Mouse (Mus musculus) liver, embryonic 11.5 days (tissue): ENCODE measurements around the gene Ttll3. TPM values are rescaled to one million over a fixed set of nuclear protein-coding genes. Genes with fewer than 3 reads are reported as not detected.

Source experiments
- ATAC-seq: fragments of 200-750 bp; cut with Nextera tagmentation; replicated peaks from 2 replicates; pipeline ENCODE4 v1.8.0; 2017; ENCODE audit warnings: moderate number of reproducible peaks, mild to moderate bottlenecking, moderate TSS enrichment, moderate library complexity; ENCODE audit not compliant: low FRiP score
- DNase-seq: peaks from one replicate; pipeline ENCODE4 v3.0.0-alpha.2; 2017; ENCODE audit warnings: low spot score
- H3K27ac ChIP-seq: fragments of 300-500 bp; sonication (generic); 2 replicates; pipeline ENCODE4 v1.5.1; 2014; ENCODE audit warnings: mild to moderate bottlenecking, low read depth, low read length, control low read depth
- H3K27me3 ChIP-seq: fragments of 300-500 bp; sonication (generic); replicated peaks from 2 replicates; pipeline ENCODE4 v1.6.1; 2014; ENCODE audit warnings: low read length, mixed read lengths; ENCODE audit not compliant: control insufficient read depth, insufficient read depth
- H3K36me3 ChIP-seq: fragments of 300-500 bp; sonication (generic); 2 replicates; pipeline ENCODE4 v1.6.1; 2014; ENCODE audit warnings: mild to moderate bottlenecking, low read length, moderate library complexity, mixed read lengths; ENCODE audit not compliant: control insufficient read depth, insufficient read depth
- H3K4me1 ChIP-seq: fragments of 300-500 bp; sonication (generic); replicated peaks from 2 replicates; pipeline ENCODE4 v1.6.1; 2014; ENCODE audit warnings: low read length, mixed read lengths; ENCODE audit not compliant: control insufficient read depth, insufficient read depth
- H3K4me2 ChIP-seq: fragments of 300-500 bp; sonication (generic); 2 replicates; pipeline ENCODE4 v1.6.1; 2014; ENCODE audit warnings: mild to moderate bottlenecking, control low read depth, moderate library complexity
- H3K4me3 ChIP-seq: fragments of 300-500 bp; sonication (generic); 2 replicates; pipeline ENCODE4 v1.5.1; 2014; ENCODE audit warnings: low read depth, low read length, control low read depth
- H3K9ac ChIP-seq: fragments of 300-500 bp; sonication (generic); 2 replicates; pipeline ENCODE4 v1.6.1; 2014; ENCODE audit warnings: low read depth, low read length, control low read depth
- H3K9me3 ChIP-seq: fragments of 300-500 bp; sonication (generic); 2 replicates; pipeline ENCODE4 v1.6.1; 2016; ENCODE audit warnings: low read length, inconsistent platforms, mixed read lengths; ENCODE audit not compliant: control insufficient read depth
- WGBS: fragments of 180-500 bp; shearing (Covaris S2); extraction: QIAGEN DNeasy Blood & Tissue Kit; methylation state at CpG from one replicate; pipeline ENCODE4 v1.1.7; 2014; 5-methylcytosine and 5-hydroxymethylcytosine counted together
- polyA plus RNA-seq: library from polyadenylated mRNA; unstranded; fragments of >200 nt; fragmentation: Nextera tagmentation; extraction: Ambion mirVana; gene quantifications from 2 replicates; pipeline ENCODE4 v1.2.1, GENCODE M21; 2014

Ttll3 gene
- 1.6 and 2.4 TPM in 2 replicates for polyA plus RNA-seq

DNA sequence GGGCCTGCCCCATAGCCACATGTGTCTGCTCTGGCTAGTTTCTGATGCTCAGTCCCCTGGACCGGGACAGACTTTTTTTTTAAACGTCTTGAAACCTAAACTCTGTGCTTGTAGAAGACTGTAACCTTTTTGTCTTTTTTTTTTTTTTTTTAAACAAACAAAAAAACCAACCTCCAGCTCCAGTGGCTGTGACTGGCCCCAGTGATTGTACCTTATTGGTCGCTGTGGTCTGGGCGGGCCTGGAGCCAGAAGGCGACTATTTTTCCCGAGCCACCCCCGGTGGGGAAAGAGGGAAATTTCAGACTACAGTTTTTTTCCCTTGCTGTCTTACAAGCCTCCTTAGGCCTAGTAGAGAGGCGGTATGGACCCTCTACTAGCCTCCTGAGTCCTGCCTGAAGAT is at the start of gene Ttll3:
Ttll3 (plus strand) TSS at position 301 of the 400 bp plus-strand sequence.
- Histone ChIP-seq H3K4me2 (no peak within 1 kb of the TSS), H3K27me3 (peaks cover 5% of the 10 kb centered on the region; the same call in 1 of the 2 replicates), H3K27ac (no peak within 1 kb of the TSS), H3K36me3 (peaks cover 53% of the 10 kb centered on the region), H3K9me3 (no peaks in the 10 kb centered on the region), H3K4me1 (0 out of 2 replicates have a peak, but pooled peaks cover 7% of the 10 kb centered on the region), H3K9ac (no peak within 1 kb of the TSS), H3K4me3 (no peak within 1 kb of the TSS)
- DNase-seq (no peak), ATAC-seq (no peak)
- 82% methylated on average over 8 of the region's 8 CpGs for whole genome bisulfite sequencing

DNA sequence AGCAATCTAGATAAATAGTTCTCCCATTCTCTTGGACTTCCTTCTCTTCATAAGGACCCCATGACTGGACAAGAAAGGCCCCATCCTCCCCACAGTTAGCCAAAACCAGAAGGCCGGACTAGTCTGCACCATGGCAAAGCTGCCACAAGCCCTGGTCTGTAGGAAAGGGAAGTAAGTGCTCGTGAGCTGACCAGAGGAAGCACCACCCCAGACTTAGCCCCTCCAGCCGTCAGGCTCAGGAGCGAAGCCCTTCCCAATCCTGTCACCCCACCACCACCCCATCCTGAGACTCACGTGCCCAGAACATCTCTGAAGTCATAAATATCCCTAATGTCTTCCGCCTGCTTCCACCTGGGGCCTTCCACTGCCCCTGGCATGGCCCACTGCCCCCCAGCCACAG is 47.5 kb upstream of the Ttll3 start:
- Histone ChIP-seq H3K36me3 (0 out of 2 replicates have a peak, but pooled peaks cover 2% of the 10 kb centered on the region), H3K4me1 (peaks cover 17% of the 10 kb centered on the region), H3K27me3 (no peaks in the 10 kb centered on the region), H3K9me3 (no peaks in the 10 kb centered on the region), H3K4me3 (no peak overlapping the region), H3K9ac (0 out of 2 replicates have a peak overlapping the region, but pooled peaks have one; percentile 12), H3K27ac (peak overlapping the region; percentile 16; the same call in 1 of the 2 replicates), H3K4me2 (peak overlapping the region; percentile 6; the same call in 1 of the 2 replicates)
- DNase-seq (no peak), ATAC-seq (no peak)
- WGBS, result 63% methylated on average over 6 of the region's 6 CpGs

DNA sequence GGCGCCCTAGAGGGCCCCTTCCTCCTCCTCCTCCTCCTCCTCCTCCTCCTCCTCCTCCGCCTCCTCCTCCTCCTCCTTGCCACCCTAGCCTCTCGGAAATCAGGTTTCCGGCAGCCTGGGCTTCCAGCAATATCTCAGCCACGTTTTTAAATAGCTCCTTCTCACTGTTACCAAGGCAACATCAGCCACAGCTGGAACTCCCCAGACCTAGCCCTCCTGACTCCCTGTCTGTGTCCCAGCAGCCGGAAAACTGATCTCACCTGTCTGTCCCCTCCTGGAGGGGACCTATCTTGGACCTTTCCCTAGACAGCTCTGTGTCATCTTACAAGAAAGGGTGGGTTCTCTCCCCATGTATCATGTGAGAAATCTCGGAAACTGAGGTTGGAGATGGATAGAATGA is 46.8 kb upstream of the Ttll3 start:
- Histone ChIP-seq H3K4me1 (peaks cover 13% of the 10 kb centered on the region), H3K4me3 (no peak overlapping the region), H3K9me3 (no peaks in the 10 kb centered on the region), H3K9ac (no peak overlapping the region), H3K36me3 (0 out of 2 replicates have a peak, but pooled peaks cover 2% of the 10 kb centered on the region), H3K27me3 (no peaks in the 10 kb centered on the region), H3K27ac (no peak overlapping the region), H3K4me2 (peak overlapping the region; percentile 86)
- no peak for DNase-seq
- WGBS, result 36% methylated on average over 4 of the region's 7 CpGs
- no peak for ATAC-seq

DNA sequence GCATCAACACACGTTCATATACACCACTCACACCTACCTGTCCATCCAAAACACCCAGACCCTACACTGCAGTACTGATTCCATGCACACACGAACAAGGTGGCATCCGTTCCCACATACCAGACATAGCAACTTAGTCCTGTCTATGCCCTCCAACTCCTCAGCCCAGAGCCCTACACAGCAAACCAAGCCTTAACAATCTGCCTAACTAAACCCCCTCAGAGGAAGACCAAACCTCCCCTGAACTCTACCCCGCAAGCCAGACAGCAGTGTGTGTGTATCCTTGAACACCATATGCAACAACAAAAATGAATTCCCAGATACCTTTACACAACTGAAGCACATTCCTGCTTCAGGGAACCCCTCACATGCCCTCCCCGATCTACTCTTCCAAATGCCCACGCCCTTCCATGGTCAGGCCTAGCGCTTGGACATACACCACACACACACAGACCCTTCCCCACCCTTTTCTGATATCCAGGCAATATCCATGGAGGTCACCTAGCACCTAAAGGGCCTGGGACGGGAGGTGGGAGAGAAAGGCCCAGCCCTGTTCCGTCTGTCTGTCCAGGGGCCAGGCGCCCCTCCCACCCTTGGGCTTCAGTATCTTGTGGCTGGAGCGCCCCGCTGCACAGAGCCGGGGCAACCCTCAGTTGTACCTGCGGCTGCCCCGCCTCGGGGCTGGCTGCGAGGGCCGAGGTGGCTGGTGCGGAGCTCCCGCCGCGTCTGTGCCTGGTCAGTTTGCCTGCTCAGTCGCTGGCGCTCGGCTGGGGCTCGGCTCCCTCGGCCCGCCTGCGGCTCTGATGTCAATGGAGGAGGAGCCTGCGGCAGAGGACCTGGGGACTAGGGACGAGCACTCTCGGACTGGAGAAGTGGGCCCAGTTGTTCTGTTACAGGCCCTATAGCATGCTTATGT is 45.6 kb upstream of the Ttll3 start, which contains the start of gene Camk1:
Camk1 (minus strand) TSS at position 808 of the 916 bp plus-strand sequence.
- WGBS, result 17% methylated on average over 32 of the region's 32 CpGs
- DNase-seq, result peak; percentile 72
- Histone ChIP-seq H3K9me3 (no peaks in the 10 kb centered on the region), H3K27me3 (no peaks in the 10 kb centered on the region), H3K9ac (peak within 1 kb of the TSS; percentile 71), H3K36me3 (0 out of 2 replicates have a peak, but pooled peaks cover 2% of the 10 kb centered on the region), H3K27ac (no peak within 1 kb of the TSS), H3K4me1 (peaks cover 13% of the 10 kb centered on the region), H3K4me2 (peak within 1 kb of the TSS; percentile 86), H3K4me3 (peak within 1 kb of the TSS; percentile 61)
- ATAC-seq, result peak; percentile 79

DNA sequence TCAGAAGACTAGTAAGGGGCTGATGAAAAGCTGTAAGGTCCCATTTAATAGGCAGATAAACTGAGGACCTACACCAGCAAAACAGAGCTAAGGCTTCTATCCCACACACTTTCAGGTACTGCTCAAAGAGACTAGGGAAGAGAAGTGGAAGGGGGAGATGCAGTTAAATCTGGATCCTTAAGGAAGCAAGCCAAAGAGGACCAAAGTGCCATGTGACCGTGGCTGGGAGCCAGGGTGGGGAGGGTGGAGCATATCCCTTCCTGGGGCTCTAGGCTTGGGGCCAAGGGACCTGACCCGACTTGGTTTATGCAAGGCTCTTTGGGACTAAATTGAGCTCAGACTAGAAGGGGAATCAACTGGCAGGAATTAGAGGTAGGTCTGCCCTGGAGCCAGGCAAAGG is 44.7 kb upstream of the Ttll3 start:
- Histone ChIP-seq H3K9me3 (no peaks in the 10 kb centered on the region), H3K27ac (no peak overlapping the region), H3K4me1 (peaks cover 13% of the 10 kb centered on the region), H3K36me3 (0 out of 2 replicates have a peak, but pooled peaks cover 2% of the 10 kb centered on the region), H3K27me3 (no peaks in the 10 kb centered on the region), H3K4me3 (no peak overlapping the region), H3K4me2 (peak overlapping the region; percentile 86), H3K9ac (peak overlapping the region; percentile 71)
- ATAC-seq (no peak), DNase-seq (no peak)
- 69% methylated on average over 2 of the region's 2 CpGs for WGBS

DNA sequence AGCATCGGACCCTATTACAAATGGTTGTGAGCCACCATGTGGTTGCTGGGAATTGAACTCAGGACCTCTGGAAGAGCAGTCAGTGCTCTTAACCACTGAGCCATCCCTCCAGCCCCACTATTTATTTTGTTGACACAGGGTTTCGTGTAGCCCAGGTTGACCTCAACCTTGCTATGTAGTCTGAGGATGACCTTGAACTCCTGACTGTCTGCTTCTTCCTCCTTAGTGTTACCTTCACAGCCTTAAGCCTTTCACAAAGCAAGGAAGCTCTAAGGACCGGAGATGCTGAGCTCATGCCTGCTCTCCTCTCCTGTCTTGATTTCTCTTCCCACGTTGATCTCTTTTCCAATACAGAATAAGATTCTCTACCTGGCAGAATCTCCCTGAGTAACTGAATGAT is 42.2 kb upstream of the Ttll3 start:
- no peak overlapping the region for H3K27ac ChIP-seq
- ATAC-seq (no peak), DNase-seq (no peak)
- H3K4me1 ChIP-seq, result peaks cover 16% of the 10 kb centered on the region
- no peaks in the 10 kb centered on the region for H3K27me3 ChIP-seq
- WGBS, result 75% methylated on average over 4 of the region's 4 CpGs
- no peaks in the 10 kb centered on the region for H3K9me3 ChIP-seq
- H3K4me2 ChIP-seq, result no peak overlapping the region
- H3K36me3 ChIP-seq, result no peaks in the 10 kb centered on the region
- H3K9ac ChIP-seq, result no peak overlapping the region
- H3K4me3 ChIP-seq, result no peak overlapping the region

DNA sequence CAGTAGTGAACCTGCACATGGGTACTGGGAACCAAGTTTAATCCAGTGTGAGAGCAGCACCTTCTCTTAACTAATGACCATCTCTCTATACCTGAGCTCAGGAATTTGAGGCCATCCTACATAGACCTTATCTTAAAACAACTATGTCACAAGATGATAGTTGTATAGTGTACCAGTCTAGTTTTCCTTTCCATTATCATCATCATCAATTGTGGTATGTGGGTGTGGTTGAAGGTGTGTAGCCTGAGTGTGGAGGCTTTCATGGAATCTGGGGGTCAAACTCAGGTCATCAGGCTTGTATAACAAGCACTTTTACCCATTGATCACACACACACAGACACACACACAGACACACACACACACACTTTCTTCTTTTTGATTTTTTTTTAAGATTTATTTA is 38.5 kb upstream of the Ttll3 start:
- no peak overlapping the region for H3K9ac ChIP-seq
- no peak for ATAC-seq

DNA sequence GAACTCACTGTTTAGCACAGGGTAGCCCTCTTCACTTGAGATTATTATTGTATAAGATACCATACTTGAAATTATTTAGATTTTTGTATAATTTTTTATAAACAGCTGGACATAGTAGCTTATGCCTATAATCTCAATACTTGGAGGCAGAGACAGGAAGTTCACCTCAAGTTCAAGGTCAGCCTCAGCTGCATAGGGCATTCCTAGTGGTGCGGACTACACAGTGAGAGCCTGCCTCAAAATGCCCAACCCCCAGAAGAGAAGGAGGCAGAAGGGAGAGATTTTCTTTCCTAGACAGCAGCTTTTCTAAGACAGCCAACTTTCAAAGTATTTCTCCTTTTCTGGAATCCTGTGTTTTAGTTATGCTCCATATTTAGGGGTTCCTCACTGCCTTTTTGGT is 37.9 kb upstream of the Ttll3 start:
- H3K9ac ChIP-seq, result no peak overlapping the region
- ATAC-seq, result no peak
- H3K4me2 ChIP-seq, result no peak overlapping the region
- H3K4me3 ChIP-seq, result no peak overlapping the region
- H3K9me3 ChIP-seq, result no peaks in the 10 kb centered on the region
- H3K36me3 ChIP-seq, result no peaks in the 10 kb centered on the region
- H3K4me1 ChIP-seq, result peaks cover 7% of the 10 kb centered on the region; the same call in 1 of the 2 replicates
- H3K27ac ChIP-seq, result no peak overlapping the region
- 73% methylated on average over 1 of the region's 1 CpGs for WGBS
- no peaks in the 10 kb centered on the region for H3K27me3 ChIP-seq
- no peak for DNase-seq

More for the DNA sequence above, 38.5 kb upstream of the Ttll3 start:
- H3K9me3 ChIP-seq, result no peaks in the 10 kb centered on the region
- no peak overlapping the region for H3K4me2 ChIP-seq
- no peak overlapping the region for H3K27ac ChIP-seq
- no peaks in the 10 kb centered on the region for H3K36me3 ChIP-seq
- peaks cover 7% of the 10 kb centered on the region; the same call in 1 of the 2 replicates for H3K4me1 ChIP-seq
- no peak overlapping the region for H3K4me3 ChIP-seq
- DNase-seq, result no peak
- no peaks in the 10 kb centered on the region for H3K27me3 ChIP-seq
